Mouse (Mus musculus): Measurements from ENCODE around the gene Pigv.

GRCm38 (mm10) chr4:133719791-133720190 lies 47.3 kb upstream of the Pigv start:
- no peak for TF ChIP-seq CTCF (conservative IDR thresholded peaks at IDR 0.05; ENCODE audit: insufficient read depth, insufficient read length, low read depth, low read length)
- TF ChIP-seq POLR2A (IDR thresholded peaks at IDR 0.05; ENCODE audit: low read depth, low read length) = no peak

All from kidney, adult 2 months (tissue).